Mouse (Mus musculus): ENCODE results near the gene Sema3a.

- TF ChIP-seq POLR2A (IDR thresholded peaks at IDR 0.05; ENCODE audit: extremely low read depth, insufficient read depth, low read length) (no peak), CTCF (IDR thresholded peaks at IDR 0.05; ENCODE audit: extremely low read depth, insufficient read depth, low read length) (no peak)
Measured at GRCm38 (mm10) chr5:13384047-13384446, 258.8 kb downstream of the Sema3a start.
